Mouse (Mus musculus) ovary, postnatal 14 days (tissue): ENCODE results near the gene Txn2.
"Not testable (repeated sequence)": the region's sequence is repeated elsewhere in the genome, so short reads cannot be mapped to it uniquely, and the experiment has no call there.

Experiments used
- DNase-seq: peaks from one replicate; pipeline ENCODE4 v3.0.0; 2022; ENCODE audit warnings: low spot score

The Txn2 gene

DNA sequence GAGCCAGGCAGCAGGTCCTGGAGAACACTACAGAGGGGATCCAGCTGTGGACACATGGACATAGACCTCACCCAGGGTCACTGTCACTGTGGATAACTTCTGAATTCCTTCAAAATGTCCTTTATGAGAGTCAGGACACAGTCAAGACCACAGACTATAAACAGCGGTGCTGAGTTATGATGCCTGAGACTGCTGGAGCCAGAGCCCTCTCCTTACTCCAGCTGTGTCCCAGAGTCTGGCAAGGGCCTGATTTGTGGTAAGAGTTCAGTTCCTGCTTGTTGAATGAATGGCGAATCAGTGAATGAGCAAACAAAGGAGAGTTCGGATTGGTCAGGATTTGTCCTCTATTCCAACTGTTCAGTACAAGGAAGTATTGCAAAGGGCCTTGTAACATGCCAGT is 52.1 kb downstream of the Txn2 start:
- no peak for DNase-seq

DNA sequence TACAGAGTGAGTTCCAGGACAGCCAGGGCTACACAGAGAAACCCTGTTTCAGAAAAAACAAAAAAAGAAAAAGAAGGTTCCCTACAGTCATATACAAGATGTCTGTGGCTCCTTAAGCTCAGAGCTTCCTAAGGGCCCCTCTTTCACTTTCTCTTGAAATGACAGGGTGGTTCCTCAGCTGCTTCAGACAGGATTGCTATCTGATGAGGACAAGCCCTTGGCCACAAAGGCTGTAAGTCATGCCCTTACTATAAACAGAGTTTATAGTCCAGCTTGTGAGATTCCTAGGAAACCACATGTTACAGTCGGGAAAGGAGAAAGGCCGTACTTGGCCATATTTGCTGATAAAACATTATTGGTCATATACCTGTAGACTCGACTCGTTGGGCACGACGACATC is 52.9 kb downstream of the Txn2 start:
- no peak for DNase-seq

DNA sequence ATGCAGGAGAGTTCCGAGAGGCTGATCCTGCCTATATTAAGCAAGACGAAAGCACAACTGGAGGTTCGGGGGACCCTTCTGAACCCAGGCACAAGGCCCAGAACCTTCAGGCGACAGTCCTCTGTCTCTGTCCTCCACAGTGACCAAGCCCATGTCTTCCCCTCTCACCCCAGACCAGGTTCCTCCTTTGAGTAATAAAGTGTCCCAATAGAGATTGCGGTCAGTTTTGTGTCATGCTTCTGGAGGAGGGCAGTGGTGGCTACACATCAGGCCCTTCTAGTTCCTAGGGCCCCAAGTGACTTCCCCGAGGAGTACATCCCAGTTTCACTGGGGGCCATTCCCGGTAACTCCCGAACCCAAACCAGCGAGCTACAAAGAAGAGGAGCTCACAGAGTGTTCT is 54.0 kb downstream of the Txn2 start:
- DNase-seq, result no peak

DNA sequence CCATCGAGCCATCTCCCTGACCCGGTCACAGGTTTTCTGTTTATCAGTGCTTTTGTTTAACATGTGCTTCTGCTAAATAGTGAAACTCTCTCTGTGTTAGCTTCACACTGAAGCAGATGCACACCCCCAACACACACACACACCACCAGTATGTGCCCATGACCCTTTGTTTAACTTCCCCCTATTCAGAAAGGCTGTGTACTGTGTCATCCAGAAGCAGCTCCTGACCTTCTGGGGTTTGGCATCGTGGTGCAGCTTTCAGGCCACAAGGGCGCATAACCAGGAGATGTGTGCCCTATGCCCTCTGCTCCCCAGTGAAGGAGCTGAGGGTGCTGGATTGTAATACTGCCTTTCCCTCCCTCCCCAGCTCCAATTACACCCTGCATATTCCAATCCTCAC is 54.5 kb downstream of the Txn2 start:
- DNase-seq, result no peak

DNA sequence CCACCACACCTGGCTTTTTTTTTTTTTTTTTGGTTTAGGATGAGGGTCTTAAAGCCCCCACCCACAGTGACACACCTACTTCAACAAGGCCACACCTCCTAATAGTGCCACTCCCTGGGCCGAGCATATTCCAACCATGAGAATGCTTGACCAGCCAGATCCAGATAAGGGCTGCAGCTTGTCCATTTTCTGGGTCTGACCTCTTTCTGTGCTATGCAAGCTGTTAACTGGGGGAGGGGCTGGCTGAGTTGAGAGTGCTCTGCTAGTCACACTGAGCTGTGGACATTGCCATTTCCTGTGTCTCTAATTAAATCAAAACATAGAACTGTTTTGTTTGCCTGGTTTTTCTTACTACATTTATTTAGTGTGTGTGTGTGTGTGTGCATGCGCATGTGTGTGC is 55.2 kb downstream of the Txn2 start:
- no peak for DNase-seq

DNA sequence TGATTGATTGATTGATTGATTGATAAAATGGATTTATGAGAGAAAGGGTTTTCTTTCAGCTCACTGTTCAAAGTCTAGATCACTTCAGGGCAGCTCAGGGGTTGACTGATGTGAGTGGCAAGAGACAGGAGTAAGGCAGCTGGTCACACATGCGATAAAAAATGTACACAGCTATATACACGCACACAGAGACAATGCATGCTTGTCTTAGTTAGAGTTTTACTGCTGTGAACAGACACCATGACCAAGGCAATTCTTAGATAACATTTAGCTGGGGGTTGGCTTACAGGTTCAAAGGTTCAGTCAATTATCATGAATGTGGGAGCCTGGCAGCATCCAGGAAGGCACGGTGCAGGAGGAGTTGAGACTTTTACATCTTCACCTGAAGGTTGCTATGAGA is 55.8 kb downstream of the Txn2 start:
- no peak for DNase-seq

DNA sequence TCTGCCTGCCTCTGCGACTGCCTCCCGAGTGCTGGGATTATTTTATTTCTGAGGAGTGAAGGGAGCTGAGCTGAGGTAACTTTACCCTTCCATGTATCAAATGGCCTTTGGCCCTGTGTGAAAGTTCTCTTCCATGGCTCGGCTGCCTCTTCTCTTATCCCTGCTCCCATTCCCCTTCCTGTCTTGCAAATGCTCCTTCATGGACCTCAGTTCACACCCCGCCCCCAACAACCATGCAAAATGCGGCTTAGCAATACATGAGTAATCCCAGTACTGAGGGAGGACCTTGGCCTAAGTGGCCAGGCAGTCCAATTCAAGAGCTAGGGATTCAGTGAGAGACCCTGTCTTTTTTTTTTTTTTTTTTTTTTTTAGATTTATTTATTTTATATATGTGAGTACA is 60.5 kb downstream of the Txn2 start:
- no peak for DNase-seq

DNA sequence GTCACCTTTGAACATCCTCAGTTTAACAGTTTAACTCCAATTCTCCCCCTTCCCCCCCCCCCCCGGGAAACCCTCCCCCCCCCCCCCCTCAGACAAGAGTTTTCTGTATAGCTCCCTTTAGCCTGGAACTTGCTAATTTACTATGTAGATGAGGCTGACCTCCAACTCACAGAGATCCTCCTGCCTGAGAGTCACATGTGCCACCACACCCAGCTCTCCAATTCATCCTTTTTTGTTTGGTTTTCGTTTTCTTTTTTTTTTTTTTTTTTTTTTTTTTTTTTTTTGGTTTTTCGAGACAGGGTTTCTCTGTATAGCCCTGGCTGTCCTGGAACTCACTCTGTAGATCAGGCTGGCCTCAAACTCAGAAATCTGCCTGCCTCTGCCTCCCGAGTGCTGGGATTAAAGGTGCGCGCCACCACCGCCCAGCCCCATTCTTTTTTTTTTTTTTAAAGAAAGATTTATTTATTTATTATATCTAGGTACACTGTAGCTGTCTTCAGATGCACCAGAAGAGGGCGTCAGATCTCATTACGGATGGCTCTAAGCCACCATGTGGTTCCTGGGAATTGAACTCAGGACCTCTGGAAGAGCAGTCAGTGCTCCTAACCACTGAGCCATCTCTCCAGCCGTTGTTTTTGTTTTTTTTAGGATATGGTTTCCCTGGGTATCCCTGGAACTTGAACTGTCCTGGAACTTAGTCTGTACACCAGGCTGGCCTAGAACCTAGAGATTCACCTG is 61.4 kb downstream of the Txn2 start:
- DNase-seq, result not testable (repeated sequence)

DNA sequence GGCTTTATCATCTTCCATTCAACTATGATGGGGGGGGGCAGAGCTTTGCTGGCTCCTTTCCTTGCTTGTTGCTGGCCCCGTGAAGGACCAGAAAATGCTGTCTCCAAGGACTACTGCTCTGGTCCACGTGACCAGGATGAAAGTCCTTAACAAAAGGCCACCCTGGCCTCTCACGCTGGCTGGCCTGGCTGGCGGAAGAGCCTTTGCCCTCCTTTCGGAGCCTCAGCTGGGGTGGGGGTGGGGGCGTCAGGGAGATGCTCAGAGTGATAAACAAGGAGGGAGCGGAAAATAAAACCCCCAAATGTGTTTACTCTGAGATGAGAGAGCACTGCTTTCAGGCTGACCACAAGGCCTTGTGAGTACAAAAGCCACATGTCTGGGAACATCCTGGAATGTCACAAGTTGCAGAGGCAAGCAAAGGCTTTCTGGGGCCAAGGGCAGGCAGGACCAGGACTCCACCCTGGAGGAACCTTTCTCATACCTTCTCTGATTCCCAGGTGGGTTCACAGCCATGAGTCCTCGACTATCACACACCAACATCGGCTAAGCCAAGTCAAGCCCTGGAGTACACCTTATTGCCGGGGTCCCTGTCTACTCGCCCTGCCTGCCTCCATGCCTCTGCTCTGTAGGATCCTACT is 62.1 kb downstream of the Txn2 start:
- no peak for DNase-seq
